Comparison of ENCODE assay signal across 8 mouse cellular contexts in genomic region chr10:59949255-59949648, GRCm38 (mm10). TPM values are rescaled to one million over a fixed set of nuclear protein-coding genes. Genes with fewer than 3 reads are reported as not detected.
DNase-seq lines count a peak whose midpoint lies in the region; ATAC-seq and TF ChIP-seq lines count a peak whose summit lies in the region.

No protein-coding gene starts in this region.

- no peak overlapping the region for H3K4me3 ChIP-seq in forebrain, embryonic 11.5 days (ENCODE audit: low read depth, low read length)
- H3K4me3 ChIP-seq in kidney, adult 2 months (ENCODE audit: insufficient read depth, low read depth, low read length) = peak overlapping the region; percentile 25; the same call in 1 of the 2 replicates
- peak overlapping the region; percentile 91; the same call in 1 of the 2 replicates for H3K4me3 ChIP-seq in neural tube, embryonic 12.5 days

- no peak for ATAC-seq in forebrain, embryonic 11.5 days (replicated peaks; ENCODE audit: low FRiP score)
- no peak for ATAC-seq in neural tube, embryonic 12.5 days (ENCODE audit: low FRiP score, low read depth)

- H3K27me3 ChIP-seq in forebrain, embryonic 11.5 days (ENCODE audit: control insufficient read depth, insufficient read depth, low read length) = no peaks in the 10 kb centered on the region
- no peaks in the 10 kb centered on the region for H3K27me3 ChIP-seq in kidney, adult 2 months (replicated peaks; ENCODE audit: control insufficient read depth, insufficient read depth, low read length)
- no peaks in the 10 kb centered on the region for H3K27me3 ChIP-seq in neural tube, embryonic 12.5 days (replicated peaks)

- H3K4me2 ChIP-seq in forebrain, embryonic 11.5 days (ENCODE audit: low read depth, low read length, severe bottlenecking) = peak overlapping the region; percentile 96; the same call in 1 of the 2 replicates
- peak overlapping the region; percentile 90 for H3K4me2 ChIP-seq in neural tube, embryonic 12.5 days (replicated peaks)

- intact Hi-C loops in left cerebral cortex, postnatal 10 days (cut with DNase I) = no loop called here

- 84% methylated on average over 1 of the region's 1 CpGs for WGBS in forebrain, embryonic 11.5 days
- 7% methylated on average over 1 of the region's 1 CpGs for WGBS in kidney, adult 2 months
- WGBS in neural tube, embryonic 12.5 days = 82% methylated on average over 1 of the region's 1 CpGs

- H3K9ac ChIP-seq in forebrain, embryonic 11.5 days (ENCODE audit: low read length) = peak overlapping the region; percentile 94; the same call in 1 of the 2 replicates
- H3K9ac ChIP-seq in neural tube, embryonic 12.5 days = no peak overlapping the region

- H3K4me1 ChIP-seq in forebrain, embryonic 11.5 days (replicated peaks; ENCODE audit: control insufficient read depth, insufficient read depth, low read length) = peaks cover 7% of the 10 kb centered on the region; the same call in 1 of the 2 replicates
- H3K4me1 ChIP-seq in kidney, adult 2 months (ENCODE audit: control insufficient read depth, insufficient read depth, low read length) = peaks cover 13% of the 10 kb centered on the region; the same call in 1 of the 2 replicates
- peaks cover 29% of the 10 kb centered on the region for H3K4me1 ChIP-seq in neural tube, embryonic 12.5 days

- no peaks in the 10 kb centered on the region for H3K9me3 ChIP-seq in forebrain, embryonic 11.5 days (ENCODE audit: control insufficient read depth, low read length)
- no peaks in the 10 kb centered on the region for H3K9me3 ChIP-seq in neural tube, embryonic 12.5 days

- no peak for TF ChIP-seq POLR2A in kidney, adult 2 months (IDR thresholded peaks at IDR 0.05; ENCODE audit: low read depth, low read length)

- peak; percentile 95 for DNase-seq in heart, adult 11 months
- no peak for DNase-seq in heart, adult 9 months (ENCODE audit: low spot score in 2 of 2)
- peak; percentile 36 for DNase-seq in NIH3T3 (ENCODE audit: low read depth)
- no peak for DNase-seq in forebrain, embryonic 11.5 days (ENCODE audit: low spot score)
- DNase-seq in kidney, adult 2 months = peak; percentile 85
- no peak for DNase-seq in urinary bladder, postnatal 25 days (ENCODE audit: low spot score)
- no peak for DNase-seq in left cerebral cortex, postnatal 10 days (ENCODE audit: extremely low spot score in 1 of 2, low spot score in 2 of 2)

- TF ChIP-seq CTCF in kidney, adult 2 months (conservative IDR thresholded peaks at IDR 0.05; ENCODE audit: insufficient read depth, insufficient read length, low read depth, low read length) = no peak

- no peak overlapping the region for H3K27ac ChIP-seq in forebrain, embryonic 11.5 days (ENCODE audit: low read depth, low read length)
- peak overlapping the region; percentile 2; the same call in 1 of the 2 replicates for H3K27ac ChIP-seq in kidney, adult 2 months (ENCODE audit: insufficient read depth, low read depth, low read length)
- H3K27ac ChIP-seq in neural tube, embryonic 12.5 days = no peak overlapping the region

- H3K36me3 ChIP-seq in forebrain, embryonic 11.5 days (ENCODE audit: control insufficient read depth, insufficient read depth, low read length) = no peaks in the 10 kb centered on the region
- H3K36me3 ChIP-seq in kidney, adult 2 months (ENCODE audit: control insufficient read depth, insufficient read depth, low read length) = no peaks in the 10 kb centered on the region
- H3K36me3 ChIP-seq in neural tube, embryonic 12.5 days = peaks cover 3% of the 10 kb centered on the region; the same call in 1 of the 2 replicates

RNA-seq across cellular contexts. Expression of gene Ddit4, which starts 2.4 kb away (rescaled TPM):
- polyA plus RNA-seq in forebrain, embryonic 11.5 days (2014; fragmentation: Nextera tagmentation; extraction: Ambion mirVana) = 7.4 and 9.5 TPM in 2 replicates
- 21.1 and 21.6 TPM in 2 replicates for polyA plus RNA-seq in kidney, adult 2 months (2012; rRNA removed)
- polyA plus RNA-seq in neural tube, embryonic 12.5 days (2016; fragmentation: Nextera tagmentation; extraction: Ambion mirVana) = 75.7 and 78.9 TPM in 2 replicates
- total RNA-seq in left cerebral cortex, postnatal 10 days (2021) = 10 to 100 TPM; 52.2 to 67.8 TPM

RNA-seq across cellular contexts. Expression of gene Ascc1, which starts 53.4 kb away (rescaled TPM):
- polyA plus RNA-seq in forebrain, embryonic 11.5 days (2014; fragmentation: Nextera tagmentation; extraction: Ambion mirVana) = 35.8 and 38.4 TPM in 2 replicates
- polyA plus RNA-seq in kidney, adult 2 months (2012; rRNA removed) = 106 and 132 TPM in 2 replicates
- 36.8 and 37.0 TPM in 2 replicates for polyA plus RNA-seq in neural tube, embryonic 12.5 days (2016; fragmentation: Nextera tagmentation; extraction: Ambion mirVana)
- total RNA-seq in left cerebral cortex, postnatal 10 days (2021) = 10 to 100 TPM; 18.4 to 22.2 TPM

RNA-seq across cellular contexts. Expression of gene Anapc16, which starts 53.7 kb away (rescaled TPM):
- polyA plus RNA-seq in forebrain, embryonic 11.5 days (2014; fragmentation: Nextera tagmentation; extraction: Ambion mirVana) = 94.6 and 99.4 TPM in 2 replicates
- polyA plus RNA-seq in kidney, adult 2 months (2012; rRNA removed) = 84.8 and 100 TPM in 2 replicates
- polyA plus RNA-seq in neural tube, embryonic 12.5 days (2016; fragmentation: Nextera tagmentation; extraction: Ambion mirVana) = 116 and 122 TPM in 2 replicates
- total RNA-seq in left cerebral cortex, postnatal 10 days (2021) = 10 to 100 TPM; 61.8 to 68.6 TPM

Comparison
In these comparisons a context has a peak if more than half of its experiments do, and no peak if none do; other contexts are left out.
1. DNase-seq: peak in heart, adult 11 months (single experiment), NIH3T3 (single experiment) and kidney, adult 2 months (single experiment); none in heart, adult 9 months (0 of 2), forebrain, embryonic 11.5 days (single experiment), urinary bladder, postnatal 25 days (single experiment) and left cerebral cortex, postnatal 10 days (0 of 2).